Mouse (Mus musculus) testis, adult 2 months (tissue): ENCODE results near the gene Tuba1c.

ENCODE experiments used
- CTCF ChIP-seq: fragments of 200-500 bp; IDR thresholded peaks from 2 replicates; pipeline ENCODE4 v1.5.1; 2012; ENCODE audit warnings: low read depth, mild to moderate bottlenecking, inconsistent platforms, low read length, moderate library complexity; ENCODE audit not compliant: control insufficient read depth, insufficient read depth, insufficient replicate concordance
- POLR2A ChIP-seq: fragments of 200-500 bp; IDR thresholded peaks from 2 replicates; pipeline ENCODE4 v1.6.1; 2012; ENCODE audit warnings: low read depth, mild to moderate bottlenecking, inconsistent platforms, low read length, moderate library complexity; ENCODE audit not compliant: control insufficient read depth

- TF ChIP-seq POLR2A (no peak), CTCF (no peak)
These were observed 39.8 kb upstream of the Tuba1c start for GRCm38 (mm10) chr15:98989701-98990430.
